Mouse (Mus musculus): ENCODE data around the gene Vps45. TPM values are rescaled to one million over a fixed set of nuclear protein-coding genes. Genes with fewer than 3 reads are reported as not detected.

Gene Vps45
- total and polyA plus RNA-seq, 3 experiments, result 20.6 to 92.0 (median 28.9) TPM

GRCm38 (mm10) chr3:96105232-96105747, 47.0 kb upstream of the Vps45 start (continued):
- TF ChIP-seq USF1 (IDR thresholded peaks at IDR 0.05; ENCODE audit: low read depth, low read length) (peak; percentile 36; the same call in 1 of the 2 replicates), GATA1 (IDR thresholded peaks at IDR 0.05; ENCODE audit: low read depth, low read length) (peak; percentile 80), KAT2A (conservative IDR thresholded peaks at IDR 0.05; ENCODE audit: low read depth, low read length) (peak; percentile 45; the same call in 1 of the 2 replicates), CHD1 (IDR thresholded peaks at IDR 0.05; ENCODE audit: low read depth, low read length) (peak; percentile 82; the same call in 1 of the 2 replicates), CHD2 (IDR thresholded peaks at IDR 0.05; ENCODE audit: low read length) (peak; percentile 50), MYB (IDR thresholded peaks at IDR 0.05; ENCODE audit: low read depth, low read length) (no peak), MEF2A (IDR thresholded peaks at IDR 0.05; ENCODE audit: extremely low read depth, insufficient replicate concordance, low read depth, low read length, poor library complexity, severe bottlenecking) (peak; percentile 73; the same call in 1 of the 2 replicates), MXI1 (IDR thresholded peaks at IDR 0.05; ENCODE audit: low read depth, low read length) (peak; percentile 94), BHLHE40 (IDR thresholded peaks at IDR 0.05; ENCODE audit: borderline replicate concordance, low read depth, low read length) (peak; percentile 80; the same call in 1 of the 2 replicates), SIN3A (IDR thresholded peaks at IDR 0.05; ENCODE audit: low read length) (peak; percentile 91), SMC3 (IDR thresholded peaks at IDR 0.05; ENCODE audit: low read depth, low read length) (no peak), EP300 (IDR thresholded peaks at IDR 0.05; ENCODE audit: low read depth in 1 of 2, low read length in 2 of 2) (peak; percentile 56 to 84), RAD21 (IDR thresholded peaks at IDR 0.05; ENCODE audit: low read depth, low read length) (no peak; the same call in 1 of the 2 replicates), POLR2A (IDR thresholded peaks at IDR 0.05; ENCODE audit: control insufficient read depth in 1 of 2, insufficient read depth in 1 of 2, low read depth in 1 of 2, low read length in 2 of 2, poor library complexity in 1 of 2) (peak in 1 of 2 experiments; percentile 68; a peak in 2 of 4 replicates), ELF1 (IDR thresholded peaks at IDR 0.05; ENCODE audit: low read depth, low read length) (0 out of 2 replicates have a peak, but pooled peaks have one; percentile 30), MYC (IDR thresholded peaks at IDR 0.05; ENCODE audit: low read depth, low read length) (peak; percentile 98)

DNA sequence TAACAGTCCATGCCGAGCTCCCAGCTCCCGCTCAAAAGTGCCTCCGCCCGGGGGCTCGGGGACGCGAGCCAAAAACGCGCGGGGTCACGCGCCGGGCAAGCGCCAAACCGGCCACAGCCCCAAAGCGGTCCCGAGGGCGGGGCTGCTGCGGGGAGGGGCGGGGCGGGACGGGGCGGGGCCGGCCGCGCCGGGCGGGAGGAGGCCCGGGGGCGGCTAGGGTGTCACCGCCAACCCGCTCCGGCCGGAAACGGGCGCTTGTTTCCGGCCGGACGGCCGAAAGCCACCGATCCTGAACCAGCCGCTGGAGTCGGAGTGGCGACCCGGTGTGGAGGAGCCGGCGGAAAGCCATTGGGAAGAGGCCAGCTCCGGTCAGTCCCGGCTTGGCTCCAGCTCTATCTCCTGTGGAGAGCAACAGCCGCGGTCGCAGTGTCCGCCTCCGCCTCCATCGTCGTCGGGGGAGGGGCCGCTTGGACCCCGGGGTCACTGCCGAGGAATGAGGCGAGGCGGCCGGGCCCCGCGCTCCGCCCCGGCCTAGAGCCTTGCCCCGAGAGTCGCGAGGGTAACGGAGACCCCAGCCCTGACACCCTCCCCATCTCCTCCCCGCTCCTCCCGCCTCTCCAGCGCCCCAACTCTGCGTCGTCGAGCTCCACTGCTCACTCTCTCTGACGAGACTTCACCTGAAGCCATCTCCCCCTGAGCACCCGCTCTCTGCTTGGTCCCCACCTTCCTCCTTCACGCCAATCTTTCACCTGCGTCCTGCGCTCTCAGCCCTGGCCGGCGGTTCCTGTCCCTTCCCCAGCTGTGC, 46.2 kb upstream of the Vps45 start, which contains the start of gene Otud7b:
Otud7b (plus strand) TSS at position 267 of the 805 bp plus-strand sequence.
- peak within 1 kb of the TSS; percentile 75 for H3K27ac ChIP-seq (ENCODE audit: control insufficient read depth, low read depth, low read length)
- H3K9ac ChIP-seq (ENCODE audit: control insufficient read depth, low read depth, low read length, poor library complexity, severe bottlenecking), result peak within 1 kb of the TSS; percentile 93
- no peaks in the 10 kb centered on the region for H3K9me3 ChIP-seq (replicated peaks; ENCODE audit: insufficient read depth, low read length)
- peaks cover 0 to 27% of the 10 kb centered on the region in 2 experiments; a peak in 2 of 4 replicates for H3K36me3 ChIP-seq (ENCODE audit: control insufficient read depth in 1 of 2, insufficient read depth in 2 of 2, low read length in 2 of 2)
- peaks cover 17 to 22% of the 10 kb centered on the region in 2 experiments; a peak in 3 of 4 replicates for H3K4me1 ChIP-seq (ENCODE audit: control insufficient read depth in 1 of 2, insufficient read depth in 2 of 2, low read length in 2 of 2)
- no peaks in the 10 kb centered on the region for H3K27me3 ChIP-seq (ENCODE audit: control insufficient read depth in 1 of 2, insufficient read depth in 2 of 2, low read length in 2 of 2)
- H3K4me3 ChIP-seq (ENCODE audit: control insufficient read depth in 1 of 2, insufficient read depth in 1 of 2, low read depth in 2 of 2, low read length in 2 of 2), result peak within 1 kb of the TSS; percentile 90 to 93
- peak; percentile 93 for DNase-seq (ENCODE audit: low read depth, low spot score)
- H3K79me2 ChIP-seq (ENCODE audit: control insufficient read depth, insufficient read depth, low read length, poor library complexity), result peaks cover 14% of the 10 kb centered on the region
- TF ChIP-seq MAFK (IDR thresholded peaks at IDR 0.05; ENCODE audit: borderline replicate concordance, low read depth, low read length) (no peak), SIN3A (IDR thresholded peaks at IDR 0.05; ENCODE audit: low read length) (peak; percentile 82; the same call in 1 of the 2 replicates), JUND (IDR thresholded peaks at IDR 0.05; ENCODE audit: low read depth, low read length) (no peak), CTCF (IDR thresholded peaks at IDR 0.05 in 2 of 3, conservative IDR thresholded peaks at IDR 0.05 in 1 of 3; ENCODE audit: control insufficient read depth in 1 of 3, insufficient read depth in 1 of 3, low read depth in 2 of 3, low read length in 3 of 3, poor library complexity in 1 of 3, severe bottlenecking in 1 of 3) (peak in 1 of 3 experiments; percentile 3; a peak in 1 of 6 replicates), TCF12 (IDR thresholded peaks at IDR 0.05; ENCODE audit: low read depth, low read length) (peak; percentile 83), CHD1 (IDR thresholded peaks at IDR 0.05; ENCODE audit: low read depth, low read length) (peak; percentile 89; the same call in 1 of the 2 replicates), ZC3H11A (IDR thresholded peaks at IDR 0.05; ENCODE audit: low read depth, low read length) (0 out of 2 replicates have a peak, but pooled peaks have one; percentile 1), RCOR1 (IDR thresholded peaks at IDR 0.05; ENCODE audit: low read depth, low read length) (0 out of 2 replicates have a peak, but pooled peaks have one; percentile 41), MAZ (IDR thresholded peaks at IDR 0.05; ENCODE audit: low read depth, low read length) (peak; percentile 95; the same call in 1 of the 2 replicates), GATA1 (IDR thresholded peaks at IDR 0.05; ENCODE audit: low read depth, low read length) (no peak), RAD21 (IDR thresholded peaks at IDR 0.05; ENCODE audit: low read depth, low read length) (no peak), BHLHE40 (IDR thresholded peaks at IDR 0.05; ENCODE audit: borderline replicate concordance, low read depth, low read length) (peak; percentile 82; the same call in 1 of the 2 replicates), USF2 (IDR thresholded peaks at IDR 0.05; ENCODE audit: borderline replicate concordance in 1 of 2, insufficient read depth in 1 of 2, low read depth in 1 of 2, low read length in 2 of 2) (no peak), GABPA (IDR thresholded peaks at IDR 0.05; ENCODE audit: low read depth, low read length) (no peak), NELFE (IDR thresholded peaks at IDR 0.05; ENCODE audit: low read depth, low read length) (peak; percentile 85), UBTF (IDR thresholded peaks at IDR 0.05; ENCODE audit: borderline replicate concordance, insufficient read depth, low read depth, low read length) (peak; percentile 98), ZMIZ1 (IDR thresholded peaks at IDR 0.05; ENCODE audit: low read depth, low read length) (peak; percentile 83), ETS1 (IDR thresholded peaks at IDR 0.05; ENCODE audit: low read depth, low read length) (peak; percentile 50; the same call in 1 of the 2 replicates), ELF1 (IDR thresholded peaks at IDR 0.05; ENCODE audit: low read depth, low read length) (peak; percentile 80), E2F4 (IDR thresholded peaks at IDR 0.05; ENCODE audit: borderline replicate concordance, low read depth, low read length) (no peak), MXI1 (IDR thresholded peaks at IDR 0.05; ENCODE audit: low read depth, low read length) (peak; percentile 51; the same call in 1 of the 2 replicates)
